8 mouse cellular contexts compared by ENCODE assay signal in the genomic region with DNA sequence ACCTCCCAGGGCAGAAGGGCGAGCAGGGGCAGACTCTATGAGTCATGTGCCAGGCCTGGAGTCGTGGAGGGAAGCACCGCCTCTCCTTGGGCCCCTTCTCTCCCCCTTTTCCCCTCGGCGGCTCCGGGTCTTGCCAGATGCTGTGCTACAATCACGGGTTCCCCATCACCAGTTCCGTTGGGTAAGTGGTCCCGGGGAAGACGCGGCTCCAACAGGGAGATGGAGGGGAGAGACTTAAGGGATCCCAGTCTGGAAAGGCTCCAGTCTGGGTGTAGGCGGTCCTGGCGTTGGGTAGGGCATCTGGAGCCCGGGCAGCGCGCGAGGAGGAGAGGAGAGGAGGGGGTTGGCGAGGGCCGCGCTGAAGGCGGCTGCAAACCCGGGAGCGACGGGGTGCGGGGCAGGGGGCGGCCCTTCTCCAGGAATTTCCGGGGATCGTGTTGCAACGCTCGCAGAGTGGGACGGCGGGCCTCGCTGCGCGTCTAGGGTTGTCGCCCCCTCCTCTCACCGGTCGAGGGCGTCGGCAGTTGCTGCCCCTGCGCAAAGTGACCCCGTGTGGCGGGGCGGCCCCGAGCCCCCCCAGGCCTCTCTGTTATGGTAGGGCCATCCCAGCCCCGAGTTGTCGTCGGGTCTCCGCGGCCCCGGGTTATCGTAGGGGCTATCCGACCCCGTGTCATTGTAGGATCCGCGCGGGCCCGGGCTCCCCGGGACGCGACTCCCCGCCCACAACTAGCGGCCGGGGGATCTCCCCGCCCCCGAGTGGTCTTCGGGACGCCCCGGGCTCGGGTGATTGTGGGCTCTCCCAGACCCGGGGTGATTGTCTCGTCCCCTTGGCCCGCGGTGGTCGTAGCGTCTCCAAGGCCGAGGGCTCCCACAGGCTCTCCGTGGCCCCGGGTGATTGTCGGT. TPM values are rescaled to one million over a fixed set of nuclear protein-coding genes. Genes with fewer than 3 reads are reported as not detected.
DNase-seq lines count a peak whose midpoint lies in the region; ATAC-seq and TF ChIP-seq lines count a peak whose summit lies in the region.

A gene (plus strand): TSS at position 100 of the 903 bp plus-strand sequence.

- under 1% methylated on average over 66 of the region's 80 CpGs for WGBS in hindbrain, embryonic 13.5 days

- peaks cover 0 to 6% of the 10 kb centered on the region in 2 experiments; a peak in 1 of 4 replicates for H3K27me3 ChIP-seq in MEL (ENCODE audit: control insufficient read depth in 1 of 2, insufficient read depth in 2 of 2, low read length in 2 of 2)
- H3K27me3 ChIP-seq in hindbrain, embryonic 13.5 days = no peaks in the 10 kb centered on the region

- TF ChIP-seq RAD21 in MEL (IDR thresholded peaks at IDR 0.05; ENCODE audit: low read depth, low read length) = no peak

- peak within 1 kb of the TSS; percentile 67 for H3K4me2 ChIP-seq in hindbrain, embryonic 13.5 days

- peaks cover 0 to 12% of the 10 kb centered on the region in 2 experiments; a peak in 2 of 4 replicates for H3K4me1 ChIP-seq in MEL (ENCODE audit: control insufficient read depth in 1 of 2, insufficient read depth in 2 of 2, low read length in 2 of 2)
- peaks cover 27% of the 10 kb centered on the region for H3K4me1 ChIP-seq in hindbrain, embryonic 13.5 days (replicated peaks)

- H3K79me2 ChIP-seq in MEL (ENCODE audit: control insufficient read depth, insufficient read depth, low read length, poor library complexity) = peaks cover 9% of the 10 kb centered on the region; the same call in 1 of the 2 replicates

- peak within 1 kb of the TSS; percentile 72 to 73 for H3K4me3 ChIP-seq in MEL (ENCODE audit: control insufficient read depth in 1 of 2, insufficient read depth in 1 of 2, low read depth in 2 of 2, low read length in 2 of 2)
- peak within 1 kb of the TSS; percentile 63 for H3K4me3 ChIP-seq in hindbrain, embryonic 13.5 days

- H3K9ac ChIP-seq in MEL (ENCODE audit: control insufficient read depth, low read depth, low read length, poor library complexity, severe bottlenecking) = peak within 1 kb of the TSS; percentile 88
- H3K9ac ChIP-seq in hindbrain, embryonic 13.5 days = peak within 1 kb of the TSS; percentile 94

- peak; percentile 82 for ATAC-seq in hindbrain, embryonic 13.5 days (ENCODE audit: low FRiP score)
- ATAC-seq in erythroid progenitor cell, adult 5-6 weeks (replicated peaks; ENCODE audit: low FRiP score, poor library complexity, severe bottlenecking) = no peak

- H3K36me3 ChIP-seq in MEL (ENCODE audit: control insufficient read depth in 1 of 2, insufficient read depth in 2 of 2, low read length in 2 of 2) = peaks cover 0 to 6% of the 10 kb centered on the region in 2 experiments; a peak in 3 of 4 replicates
- H3K36me3 ChIP-seq in hindbrain, embryonic 13.5 days = peaks cover 28% of the 10 kb centered on the region

- no peaks in the 10 kb centered on the region for H3K9me3 ChIP-seq in MEL (replicated peaks; ENCODE audit: insufficient read depth, low read length)
- no peaks in the 10 kb centered on the region for H3K9me3 ChIP-seq in hindbrain, embryonic 13.5 days

- peak; percentile 57 for DNase-seq in MEL (ENCODE audit: low read depth, low spot score)
- peak; percentile 67 for DNase-seq in brain, adult 2 months (ENCODE audit: low read depth, low spot score)
- DNase-seq in gastrocnemius, adult 18-20 months (ENCODE audit: low spot score) = peak; percentile 52
- DNase-seq in layer of hippocampus, postnatal 14 days (ENCODE audit: low spot score in 2 of 2) = peak; percentile 78 to 85
- DNase-seq in lung, postnatal 10 days = peak; percentile 93
- peak; percentile 92 for DNase-seq in retina, postnatal 1 day

- no peak for TF ChIP-seq EP300 in MEL (IDR thresholded peaks at IDR 0.05; ENCODE audit: low read depth in 1 of 2, low read length in 2 of 2)

- peak in 1 of 2 experiments; percentile 12; a peak in 1 of 4 replicates for TF ChIP-seq POLR2A in MEL (IDR thresholded peaks at IDR 0.05; ENCODE audit: control insufficient read depth in 1 of 2, insufficient read depth in 1 of 2, low read depth in 1 of 2, low read length in 2 of 2, poor library complexity in 1 of 2)

- no peak for TF ChIP-seq CTCF in MEL (IDR thresholded peaks at IDR 0.05 in 2 of 3, conservative IDR thresholded peaks at IDR 0.05 in 1 of 3; ENCODE audit: control insufficient read depth in 1 of 3, insufficient read depth in 1 of 3, low read depth in 2 of 3, low read length in 3 of 3, poor library complexity in 1 of 3, severe bottlenecking in 1 of 3)

- no peak within 1 kb of the TSS for H3K27ac ChIP-seq in MEL (ENCODE audit: control insufficient read depth, low read depth, low read length)
- peak within 1 kb of the TSS; percentile 93 for H3K27ac ChIP-seq in hindbrain, embryonic 13.5 days

TF ChIP-seq in MEL, 35 proteins besides CTCF, POLR2A, EP300 and RAD21:
- TF ChIP-seq GATA1 (IDR thresholded peaks at IDR 0.05; ENCODE audit: low read depth, low read length) (no peak), POLR2AphosphoS5 (IDR thresholded peaks at IDR 0.05; ENCODE audit: borderline replicate concordance, low read depth, low read length) (no peak), RCOR1 (IDR thresholded peaks at IDR 0.05; ENCODE audit: low read depth, low read length) (no peak), SIN3A (IDR thresholded peaks at IDR 0.05; ENCODE audit: low read length) (no peak; the same call in 1 of the 2 replicates), MYC (IDR thresholded peaks at IDR 0.05; ENCODE audit: low read depth, low read length) (no peak), E2F4 (IDR thresholded peaks at IDR 0.05; ENCODE audit: borderline replicate concordance, low read depth, low read length) (no peak), MAZ (IDR thresholded peaks at IDR 0.05; ENCODE audit: low read depth, low read length) (peak; percentile 34; the same call in 1 of the 2 replicates), GABPA (IDR thresholded peaks at IDR 0.05; ENCODE audit: low read depth, low read length) (no peak), TCF12 (IDR thresholded peaks at IDR 0.05; ENCODE audit: low read depth, low read length) (no peak), MEF2A (IDR thresholded peaks at IDR 0.05; ENCODE audit: extremely low read depth, insufficient replicate concordance, low read depth, low read length, poor library complexity, severe bottlenecking) (no peak), HCFC1 (IDR thresholded peaks at IDR 0.05; ENCODE audit: low read depth, low read length) (no peak; the same call in 1 of the 2 replicates), ZKSCAN1 (IDR thresholded peaks at IDR 0.05; ENCODE audit: low read depth, low read length) (no peak), ZC3H11A (IDR thresholded peaks at IDR 0.05; ENCODE audit: low read depth, low read length) (no peak), TBP (IDR thresholded peaks at IDR 0.05; ENCODE audit: low read depth, low read length) (no peak), MAFK (IDR thresholded peaks at IDR 0.05; ENCODE audit: borderline replicate concordance, low read depth, low read length) (no peak), POLR2AphosphoS2 (IDR thresholded peaks at IDR 0.05; ENCODE audit: low read length) (no peak), ZNF384 (IDR thresholded peaks at IDR 0.05; ENCODE audit: low read depth, low read length) (no peak), ELF1 (IDR thresholded peaks at IDR 0.05; ENCODE audit: low read depth, low read length) (no peak), USF1 (IDR thresholded peaks at IDR 0.05; ENCODE audit: low read depth, low read length) (0 out of 2 replicates have a peak, but pooled peaks have one; percentile 42), SMC3 (IDR thresholded peaks at IDR 0.05; ENCODE audit: low read depth, low read length) (no peak), CHD1 (IDR thresholded peaks at IDR 0.05; ENCODE audit: low read depth, low read length) (no peak), NELFE (IDR thresholded peaks at IDR 0.05; ENCODE audit: low read depth, low read length) (peak; percentile 14; the same call in 1 of the 2 replicates), JUND (IDR thresholded peaks at IDR 0.05; ENCODE audit: low read depth, low read length) (no peak), NRF1 (IDR thresholded peaks at IDR 0.05; ENCODE audit: insufficient read depth, low read depth, low read length, poor library complexity, severe bottlenecking) (peak; percentile 15; the same call in 1 of the 2 replicates)
TF ChIP-seq in MEL: peak in this region for 4.

RNA-seq across cellular contexts. Expression of the gene that starts here (rescaled TPM):
- 20.8 TPM in 2 replicates for total RNA-seq in MEL (2012; rRNA removed)
- polyA plus RNA-seq in MEL (2012; ENCODE audit: insufficient read depth in 1 of 2, insufficient read length in 2 of 2, low read depth in 1 of 2, low replicate concordance in 2 of 2, missing spikeins in 1 of 2) = 10 to 100 TPM in 1 of 2 experiments, not detected in 1; 42.9 TPM
- 1 to 10 TPM; 2.5 to 3.5 TPM for total RNA-seq in gastrocnemius, adult 18-20 months (2021)
- polyA plus RNA-seq in hindbrain, embryonic 13.5 days (2015; fragmentation: Nextera tagmentation; extraction: Ambion mirVana) = 53.2 TPM in 2 replicates
- 10 to 100 TPM; 34.1 to 40.0 TPM for total RNA-seq in layer of hippocampus, postnatal 14 days (2021)
- total RNA-seq in erythroid progenitor cell, adult 5-6 weeks (2015; ENCODE audit: low replicate concordance) = 2.9 TPM in 1 of 2 replicates, not detected in the other
- 2.6 and 7.1 TPM in 2 replicates for total RNA-seq in erythroid progenitor cell, adult 5-6 weeks (2017; ENCODE audit: low replicate concordance)
